Mouse (Mus musculus) adrenal gland, postnatal 14 days (tissue): ENCODE results near the gene Vstm5. TPM values are rescaled to one million over a fixed set of nuclear protein-coding genes. Genes with fewer than 3 reads are reported as not detected.
"Not testable (repeated sequence)": the region's sequence is repeated elsewhere in the genome, so short reads cannot be mapped to it uniquely, and the experiment has no call there.

Experiments
- DNase-seq: peaks from one replicate; pipeline ENCODE4 v3.0.0; 2021; ENCODE audit warnings: mixed read lengths
- total RNA-seq: library from RNA; stranded (reverse); gene quantifications from 2 replicates; pipeline ENCODE4 v1.2.3, GENCODE M21; 2021

The Vstm5 gene
- total RNA-seq, 1 experiment from 2014 or later, result 0.59 TPM

GRCm38 (mm10) chr9:15261980-15262379, 23.1 kb downstream of the Vstm5 start:
- no peak for DNase-seq

- DNase-seq, result no peak
These were observed 24.6 kb downstream of the Vstm5 start for GRCm38 (mm10) chr9:15263487-15263886.

- no peak for DNase-seq
These were observed 35.1 kb downstream of the Vstm5 start for GRCm38 (mm10) chr9:15273981-15274380.

- no peak for DNase-seq
These were observed 38.0 kb downstream of the Vstm5 start for GRCm38 (mm10) chr9:15276855-15277254.

GRCm38 (mm10) chr9:15278343-15278742, 39.5 kb downstream of the Vstm5 start:
- DNase-seq, result no peak

- no peak for DNase-seq
These were observed 40.3 kb downstream of the Vstm5 start for GRCm38 (mm10) chr9:15279139-15279648.

- peak; percentile 96 for DNase-seq
These were observed 41.0 kb downstream of the Vstm5 start, which contains the start of gene Med17 for GRCm38 (mm10) chr9:15279649-15280490. Gene Med17, minus strand, starts transcription at chr9:15279931.

GRCm38 (mm10) chr9:15280491-15280879, 41.6 kb downstream of the Vstm5 start:
- no peak for DNase-seq

GRCm38 (mm10) chr9:15285443-15285842, 46.6 kb downstream of the Vstm5 start:
- DNase-seq, result peak; percentile 40

GRCm38 (mm10) chr9:15287846-15288245, 49.0 kb downstream of the Vstm5 start:
- no peak for DNase-seq

- DNase-seq, result no peak
These were observed 49.6 kb downstream of the Vstm5 start for GRCm38 (mm10) chr9:15288402-15288801.

- no peak for DNase-seq
These were observed 50.4 kb downstream of the Vstm5 start for GRCm38 (mm10) chr9:15289251-15289650.

- no peak for DNase-seq
These were observed 58.3 kb downstream of the Vstm5 start for GRCm38 (mm10) chr9:15297112-15297511.

GRCm38 (mm10) chr9:15298451-15298850, 59.6 kb downstream of the Vstm5 start:
- no peak for DNase-seq

GRCm38 (mm10) chr9:15300056-15300455, 61.2 kb downstream of the Vstm5 start:
- no peak for DNase-seq

GRCm38 (mm10) chr9:15301399-15301798, 62.6 kb downstream of the Vstm5 start:
- DNase-seq, result peak; percentile 83

- not testable (repeated sequence) for DNase-seq
These were observed 63.2 kb downstream of the Vstm5 start for GRCm38 (mm10) chr9:15302006-15302405.

- peak; percentile 54 for DNase-seq
These were observed 64.0 kb downstream of the Vstm5 start for GRCm38 (mm10) chr9:15302881-15303280.

GRCm38 (mm10) chr9:15305503-15306397, 66.9 kb downstream of the Vstm5 start, which contains the start of gene Taf1d:
Gene Taf1d, plus strand, starts transcription at chr9:15306214.
- peak; percentile 99 for DNase-seq

GRCm38 (mm10) chr9:15306398-15307119, 67.7 kb downstream of the Vstm5 start, which contains the start of gene 4931406C07Rik:
Gene 4931406C07Rik, minus strand, starts transcription at chr9:15306448.
- DNase-seq, result peak; percentile 16

GRCm38 (mm10) chr9:15307257-15307656, 68.4 kb downstream of the Vstm5 start:
- no peak for DNase-seq

GRCm38 (mm10) chr9:15308254-15308653, 69.4 kb downstream of the Vstm5 start:
- no peak for DNase-seq
